Mouse (Mus musculus) thymus, postnatal 25 days (tissue): ENCODE results near the gene Odf3l1.

ENCODE experiments used
- DNase-seq: peaks from one replicate; pipeline ENCODE4 v3.0.0; 2022

Gene Odf3l1

DNA sequence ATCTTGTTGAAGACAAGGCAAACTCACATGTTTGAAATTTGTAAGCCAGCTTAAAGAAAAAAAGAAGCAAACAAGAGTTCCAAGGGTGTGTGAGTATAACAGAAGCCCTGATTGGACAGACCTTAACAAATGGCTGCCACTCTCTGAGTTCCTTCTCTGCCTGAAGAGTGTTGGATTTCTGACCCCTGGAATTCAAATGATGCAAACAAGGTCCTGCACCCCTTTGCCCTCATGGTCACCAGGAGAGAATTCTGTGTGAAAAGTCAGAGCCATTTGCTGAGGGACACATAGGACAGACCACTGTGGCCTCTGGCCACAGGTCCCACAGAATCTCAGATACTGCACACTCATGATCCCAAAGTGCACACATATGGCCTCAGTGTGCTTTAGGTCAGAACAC, 22.6 kb downstream of the Odf3l1 start:
- no peak for DNase-seq

DNA sequence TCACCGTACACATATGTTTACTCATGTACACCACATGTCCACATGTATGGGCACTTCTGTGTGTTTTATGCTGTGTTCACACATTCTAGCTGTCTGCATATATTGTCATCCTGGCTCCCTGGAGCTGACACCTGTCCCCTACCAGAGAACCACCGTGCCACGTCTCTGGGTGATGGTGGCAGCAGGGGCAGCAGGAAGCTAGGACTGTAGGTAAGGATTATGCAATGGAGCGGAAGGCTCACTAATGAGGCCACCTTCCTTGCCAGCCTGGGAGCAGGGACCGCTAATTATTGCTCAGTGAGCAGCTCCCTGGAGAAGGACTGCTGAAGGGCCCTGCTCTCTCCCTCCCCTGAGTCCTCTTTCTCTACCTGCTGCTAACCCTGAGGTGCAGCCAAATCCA, 23.8 kb downstream of the Odf3l1 start:
- no peak for DNase-seq

DNA sequence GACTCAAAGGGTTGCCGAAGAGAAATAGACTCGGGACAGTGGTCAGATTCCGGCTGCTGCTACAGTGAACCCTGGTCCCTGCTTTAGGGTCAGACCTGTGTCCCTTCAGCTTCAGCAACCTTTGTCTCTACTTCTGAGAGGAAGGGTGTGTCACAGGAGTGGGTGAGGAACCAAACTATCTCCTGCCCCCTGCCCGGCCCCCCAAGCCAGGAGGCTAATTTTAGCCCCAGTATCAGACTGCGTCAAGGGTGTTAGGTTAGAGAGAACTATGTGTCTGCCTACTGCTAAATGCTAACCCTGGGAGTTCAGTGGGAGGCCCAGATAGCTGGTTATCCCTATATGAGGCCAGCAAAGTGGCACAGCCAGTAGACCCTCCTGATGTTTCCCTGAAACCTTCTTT, 29.3 kb downstream of the Odf3l1 start:
- DNase-seq, result no peak

DNA sequence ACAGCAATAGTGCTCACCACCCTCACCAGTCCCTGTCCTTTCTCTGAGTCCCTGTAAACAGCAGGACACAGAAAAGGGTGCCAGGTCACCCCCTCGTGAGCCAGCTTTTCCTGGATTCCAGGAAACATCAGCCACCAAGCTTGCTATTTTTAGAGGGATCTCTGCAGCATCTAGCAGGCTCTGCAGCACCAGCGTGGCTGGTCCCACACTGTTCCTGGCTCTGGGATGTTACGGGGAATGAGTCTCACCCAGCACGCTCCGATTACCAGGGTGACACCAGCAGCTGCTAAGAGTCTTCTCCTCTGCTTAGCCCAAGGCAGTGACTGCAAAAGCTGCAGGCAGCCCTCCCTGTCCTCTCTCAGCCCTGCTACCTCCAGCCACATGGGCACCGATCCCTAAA, 31.6 kb downstream of the Odf3l1 start:
- DNase-seq, result no peak

DNA sequence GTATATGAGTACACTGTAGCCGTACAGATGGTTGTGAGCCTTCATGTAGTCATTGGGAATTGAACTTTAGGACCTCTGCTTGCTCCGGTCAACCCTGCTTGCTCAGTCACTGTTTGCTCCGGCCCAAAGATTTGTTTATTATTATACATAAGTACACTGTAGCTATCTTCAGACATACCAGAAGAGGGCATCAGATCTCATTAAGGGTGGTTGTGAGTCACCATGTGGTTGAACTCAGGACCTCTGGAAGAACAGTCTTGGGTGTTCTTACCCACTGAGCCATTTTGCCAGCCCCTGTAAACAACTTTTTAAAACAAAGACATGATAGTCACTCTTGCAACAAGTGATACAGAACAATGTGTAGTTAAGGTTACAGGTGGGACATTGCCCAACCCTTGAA, 32.6 kb downstream of the Odf3l1 start:
- DNase-seq, result no peak

DNA sequence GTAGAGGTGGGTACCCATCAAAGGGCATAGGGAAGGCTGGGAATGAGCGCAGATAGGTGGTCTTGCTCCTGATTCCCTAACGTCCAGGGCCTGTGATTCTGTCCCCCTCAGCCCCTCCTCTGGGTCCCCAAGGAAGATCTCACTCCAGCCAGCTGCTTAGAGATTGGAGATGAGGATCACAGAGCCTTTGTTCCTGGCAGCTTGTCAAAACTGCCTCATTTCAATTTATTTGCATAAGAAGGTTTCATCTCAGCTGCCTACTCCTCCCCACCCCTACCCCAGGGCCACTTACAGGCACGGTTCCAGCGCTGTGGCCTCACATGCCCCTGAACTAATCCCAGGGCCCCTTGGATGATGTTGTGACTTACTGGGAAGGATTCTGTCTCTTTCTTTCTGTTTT, 34.3 kb downstream of the Odf3l1 start:
- no peak for DNase-seq

DNA sequence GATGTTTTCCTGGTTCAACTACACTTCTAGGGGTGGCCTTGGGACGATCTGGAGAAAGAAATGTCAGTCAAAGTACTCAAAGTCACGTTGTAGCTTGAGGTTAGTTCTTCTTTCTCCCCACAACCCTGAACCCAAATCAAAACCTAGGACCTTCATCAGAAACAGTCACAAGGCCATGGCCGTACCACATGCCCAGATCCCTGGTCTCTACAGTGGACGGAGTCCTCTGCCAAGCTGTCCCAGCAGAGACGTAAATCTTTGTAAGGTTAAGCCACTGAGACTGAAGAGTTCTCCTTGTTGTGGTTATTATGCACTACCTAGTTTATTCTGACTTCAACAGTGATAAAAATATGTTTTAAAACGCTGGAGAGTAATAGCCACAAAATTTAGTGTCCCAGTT, 35.6 kb downstream of the Odf3l1 start:
- no peak for DNase-seq

DNA sequence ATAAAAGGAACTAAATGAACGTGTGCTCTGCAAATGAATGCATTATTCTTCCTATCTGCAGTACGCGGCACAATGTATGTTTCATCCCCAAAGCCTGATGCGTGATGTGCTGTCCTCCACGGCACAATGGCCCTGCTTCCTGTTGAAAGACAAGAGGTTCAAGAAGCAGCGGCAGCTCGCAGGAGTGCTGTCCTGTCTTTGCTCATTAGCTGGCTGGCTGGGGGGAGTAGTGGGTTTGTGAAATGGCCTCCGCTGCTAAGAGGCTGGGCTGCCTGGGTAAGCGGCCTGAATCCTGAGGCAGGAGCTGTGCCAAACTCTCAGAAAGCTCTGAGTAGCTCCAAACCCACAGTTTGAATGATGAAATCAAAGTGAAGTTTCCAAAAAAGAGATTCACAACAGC, 36.3 kb downstream of the Odf3l1 start:
- no peak for DNase-seq

DNA sequence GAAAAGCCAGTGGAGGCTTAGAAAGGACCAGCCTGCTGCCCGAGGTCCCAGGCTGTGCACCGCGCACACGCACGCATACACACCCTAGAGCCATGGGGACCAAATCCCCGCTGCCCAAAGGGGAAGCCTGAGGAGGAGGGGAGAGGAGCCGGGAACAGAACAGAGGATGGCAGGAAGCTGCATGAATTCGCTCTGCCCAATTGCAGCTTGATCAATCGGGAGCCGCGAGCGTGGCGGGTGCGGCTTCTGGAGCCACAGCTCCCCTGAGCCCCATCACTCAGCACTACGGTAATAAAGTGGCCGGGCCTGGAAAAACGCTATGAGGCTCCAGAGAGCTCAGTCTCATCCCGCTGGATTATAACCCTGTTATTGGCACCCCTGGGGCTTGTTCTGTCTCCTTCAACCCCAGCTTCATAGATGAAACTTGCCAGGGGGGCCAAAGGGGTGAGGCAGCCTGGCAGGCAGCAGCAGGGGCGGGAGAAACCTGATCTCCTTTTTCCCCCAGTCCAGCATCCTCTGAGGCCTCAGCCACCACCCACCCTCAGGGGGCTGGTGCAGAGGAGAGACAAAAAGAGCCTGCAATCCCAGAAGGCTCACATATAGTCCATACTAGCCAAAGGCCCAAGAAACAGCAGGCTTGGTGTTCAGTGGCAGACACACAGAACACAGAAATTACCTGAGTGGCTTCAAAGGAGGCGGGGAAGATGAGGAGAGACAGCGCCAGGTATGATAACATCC, 38.8 kb downstream of the Odf3l1 start:
- no peak for DNase-seq

DNA sequence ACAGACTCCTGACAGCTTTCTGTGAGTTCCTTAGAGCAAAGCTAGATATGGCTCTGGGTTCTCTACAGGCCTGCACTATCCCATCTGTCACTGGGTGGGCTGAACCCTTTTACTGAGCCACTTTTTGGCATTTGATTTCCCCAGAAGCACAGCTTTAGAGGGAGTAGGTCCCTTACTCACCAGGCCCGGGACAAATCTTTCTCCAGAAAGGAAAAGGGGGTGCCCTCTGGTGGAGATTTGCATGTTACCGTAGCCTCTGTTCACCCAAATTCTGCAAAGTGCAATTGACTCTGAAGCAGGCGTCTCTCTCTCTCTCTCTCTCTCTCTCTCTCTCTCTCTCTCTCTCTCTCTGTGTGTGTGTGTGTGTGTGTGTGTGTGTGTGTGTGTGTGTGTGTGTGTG, 39.6 kb downstream of the Odf3l1 start:
- peak; percentile 7 for DNase-seq

DNA sequence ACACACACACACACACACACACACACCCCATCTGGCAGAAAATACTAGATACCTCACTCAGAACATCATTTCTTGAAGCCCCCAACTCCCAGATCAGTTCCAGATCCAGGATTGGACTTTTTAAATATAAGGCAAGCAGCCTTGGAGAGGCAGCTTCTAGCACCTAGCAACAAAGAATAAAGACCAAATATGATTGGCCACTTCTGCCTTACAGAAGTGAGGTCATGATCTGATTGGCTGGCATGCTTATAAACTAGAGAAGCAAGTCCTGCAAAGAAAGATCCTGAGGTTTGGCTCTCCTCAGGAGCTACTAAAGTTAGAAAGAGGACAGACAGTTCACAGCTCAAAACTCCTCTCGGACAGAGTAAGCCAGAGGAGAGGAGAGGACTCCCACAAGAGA, 53.6 kb downstream of the Odf3l1 start:
- DNase-seq, result no peak

DNA sequence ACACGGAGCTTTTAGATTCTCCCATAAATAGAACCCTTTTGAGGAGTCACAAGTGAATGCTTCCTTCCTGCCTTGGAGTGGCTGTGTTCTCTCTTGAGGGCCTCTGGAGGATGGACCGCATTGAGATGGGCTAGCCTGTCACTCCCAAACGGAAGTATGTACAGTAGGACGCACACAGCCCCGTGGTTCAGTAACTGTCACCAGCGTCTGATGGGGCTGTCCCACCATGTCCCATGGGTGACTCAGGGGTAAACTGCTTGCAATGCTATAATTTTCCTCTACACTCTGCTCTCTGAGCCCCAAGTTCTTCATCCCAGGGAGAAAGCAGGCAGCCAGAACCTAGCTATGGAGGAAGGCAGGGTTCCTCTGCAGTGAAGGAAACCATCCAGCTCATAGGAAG, 56.5 kb downstream of the Odf3l1 start:
- DNase-seq, result no peak

DNA sequence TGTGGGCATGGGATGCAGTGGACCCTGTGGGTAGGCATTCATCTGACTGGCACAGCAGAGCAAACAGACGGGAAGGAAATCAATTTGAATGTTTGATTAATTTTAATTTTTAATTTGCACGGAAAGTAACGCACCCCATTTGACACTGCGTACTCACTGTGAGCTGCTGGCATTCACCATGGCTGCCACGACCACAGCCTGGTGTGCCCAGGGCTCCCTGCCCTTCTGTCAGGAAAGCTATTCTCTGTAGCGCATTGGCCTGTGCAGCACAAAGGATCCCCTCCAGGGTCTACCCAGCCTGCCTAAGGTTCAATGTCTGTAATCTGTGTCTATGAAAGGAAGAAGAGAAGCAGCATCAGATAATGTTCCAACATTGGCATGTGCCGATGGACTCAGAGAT, 61.3 kb downstream of the Odf3l1 start:
- DNase-seq, result no peak
